Mouse (Mus musculus) liver, embryonic 11.5 days (tissue): ENCODE data around the gene Tulp4. TPM values are rescaled to one million over a fixed set of nuclear protein-coding genes. Genes with fewer than 3 reads are reported as not detected.

Experiments used
- ATAC-seq: fragments of 200-750 bp; cut with Nextera tagmentation; replicated peaks from 2 replicates; pipeline ENCODE4 v1.8.0; 2017; ENCODE audit warnings: moderate number of reproducible peaks, mild to moderate bottlenecking, moderate TSS enrichment, moderate library complexity; ENCODE audit not compliant: low FRiP score
- DNase-seq: peaks from one replicate; pipeline ENCODE4 v3.0.0-alpha.2; 2017; ENCODE audit warnings: low spot score
- H3K27ac ChIP-seq: fragments of 300-500 bp; sonication (generic); 2 replicates; pipeline ENCODE4 v1.5.1; 2014; ENCODE audit warnings: mild to moderate bottlenecking, low read depth, low read length, control low read depth
- H3K27me3 ChIP-seq: fragments of 300-500 bp; sonication (generic); replicated peaks from 2 replicates; pipeline ENCODE4 v1.6.1; 2014; ENCODE audit warnings: low read length, mixed read lengths; ENCODE audit not compliant: control insufficient read depth, insufficient read depth
- H3K36me3 ChIP-seq: fragments of 300-500 bp; sonication (generic); 2 replicates; pipeline ENCODE4 v1.6.1; 2014; ENCODE audit warnings: mild to moderate bottlenecking, low read length, moderate library complexity, mixed read lengths; ENCODE audit not compliant: control insufficient read depth, insufficient read depth
- H3K4me1 ChIP-seq: fragments of 300-500 bp; sonication (generic); replicated peaks from 2 replicates; pipeline ENCODE4 v1.6.1; 2014; ENCODE audit warnings: low read length, mixed read lengths; ENCODE audit not compliant: control insufficient read depth, insufficient read depth
- H3K4me2 ChIP-seq: fragments of 300-500 bp; sonication (generic); 2 replicates; pipeline ENCODE4 v1.6.1; 2014; ENCODE audit warnings: mild to moderate bottlenecking, control low read depth, moderate library complexity
- H3K4me3 ChIP-seq: fragments of 300-500 bp; sonication (generic); 2 replicates; pipeline ENCODE4 v1.5.1; 2014; ENCODE audit warnings: low read depth, low read length, control low read depth
- H3K9ac ChIP-seq: fragments of 300-500 bp; sonication (generic); 2 replicates; pipeline ENCODE4 v1.6.1; 2014; ENCODE audit warnings: low read depth, low read length, control low read depth
- H3K9me3 ChIP-seq: fragments of 300-500 bp; sonication (generic); 2 replicates; pipeline ENCODE4 v1.6.1; 2016; ENCODE audit warnings: low read length, inconsistent platforms, mixed read lengths; ENCODE audit not compliant: control insufficient read depth
- WGBS: fragments of 180-500 bp; shearing (Covaris S2); extraction: QIAGEN DNeasy Blood & Tissue Kit; methylation state at CpG from one replicate; pipeline ENCODE4 v1.1.7; 2014; 5-methylcytosine and 5-hydroxymethylcytosine counted together
- polyA plus RNA-seq: library from polyadenylated mRNA; unstranded; fragments of >200 nt; fragmentation: Nextera tagmentation; extraction: Ambion mirVana; gene quantifications from 2 replicates; pipeline ENCODE4 v1.2.1, GENCODE M21; 2014

Gene Tulp4
- polyA plus RNA-seq, 1 experiment from 2014 or later: 71.9 TPM

DNA sequence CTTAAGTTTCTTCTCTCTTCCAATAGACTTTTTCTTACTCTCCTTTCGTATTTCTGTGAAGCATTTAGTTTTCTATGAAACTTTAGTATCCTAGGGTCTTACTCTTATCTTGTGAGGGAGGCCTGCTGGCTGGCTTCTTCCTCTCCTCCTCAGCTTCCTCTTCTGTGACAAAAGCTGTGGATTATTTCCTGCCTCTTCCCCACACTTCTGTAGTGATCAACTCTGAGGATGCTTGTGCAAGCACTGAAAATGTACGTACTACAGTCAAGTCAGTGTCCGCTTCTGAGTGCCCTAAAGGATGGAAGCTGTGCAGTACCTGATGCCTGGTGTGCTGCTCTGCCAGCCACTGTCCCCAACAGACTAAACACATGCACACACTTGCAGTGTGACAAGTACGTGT lies 80.4 kb downstream of the Tulp4 start:
- Histone ChIP-seq H3K27me3 (no peaks in the 10 kb centered on the region), H3K36me3 (no peaks in the 10 kb centered on the region), H3K4me2 (no peak overlapping the region), H3K4me3 (no peak overlapping the region), H3K4me1 (no peaks in the 10 kb centered on the region), H3K9me3 (no peaks in the 10 kb centered on the region), H3K27ac (no peak overlapping the region), H3K9ac (no peak overlapping the region)
- WGBS: 51% methylated on average over 4 of the region's 4 CpGs
- no peak for DNase-seq
- no peak for ATAC-seq

DNA sequence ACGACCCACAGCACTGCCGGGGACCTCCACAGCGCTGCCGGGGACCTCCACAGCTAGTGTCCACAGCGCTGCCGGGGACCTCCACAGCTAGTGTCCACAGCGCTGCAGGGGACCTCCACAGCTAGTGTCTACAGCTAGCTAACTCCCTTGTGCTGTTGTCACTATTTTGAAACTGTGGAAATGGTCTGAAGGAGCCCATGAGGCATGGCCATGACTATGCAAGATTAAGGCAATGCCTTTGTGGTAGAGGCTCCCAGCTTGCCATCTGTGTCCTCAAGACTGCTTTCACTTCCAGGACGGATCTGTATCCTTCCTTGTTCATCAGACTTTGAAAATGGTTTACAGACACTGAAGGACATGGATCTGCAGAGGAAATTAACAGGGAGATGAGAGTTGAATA lies 80.9 kb downstream of the Tulp4 start:
- no peak for DNase-seq
- Histone ChIP-seq H3K9me3 (no peaks in the 10 kb centered on the region), H3K27me3 (no peaks in the 10 kb centered on the region), H3K27ac (no peak overlapping the region), H3K4me1 (no peaks in the 10 kb centered on the region), H3K9ac (no peak overlapping the region), H3K36me3 (no peaks in the 10 kb centered on the region), H3K4me3 (no peak overlapping the region), H3K4me2 (no peak overlapping the region)
- ATAC-seq: no peak
- WGBS: 89% methylated on average over 8 of the region's 8 CpGs

DNA sequence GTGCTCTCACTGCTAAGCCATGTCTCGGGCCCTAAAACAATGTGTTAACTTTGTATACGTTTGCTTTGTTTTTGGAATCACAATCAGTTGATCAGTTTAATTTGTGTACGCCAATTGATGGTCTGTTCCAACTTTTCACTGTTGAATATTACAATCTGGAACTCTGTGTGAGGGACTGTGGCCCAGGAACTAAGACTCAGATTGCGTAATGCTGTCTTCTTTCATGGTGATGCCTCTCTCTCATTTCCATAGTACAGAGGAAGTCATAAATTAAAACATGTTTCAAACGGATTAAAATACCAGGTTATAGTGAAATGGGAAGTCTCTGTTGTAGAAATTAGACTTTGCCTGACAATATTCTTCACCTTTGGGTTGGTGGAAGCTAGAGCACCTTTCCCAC lies 83.0 kb downstream of the Tulp4 start:
- no peak overlapping the region for H3K9ac ChIP-seq
- no peaks in the 10 kb centered on the region for H3K9me3 ChIP-seq
- DNase-seq (no peak), ATAC-seq (no peak)
- no peaks in the 10 kb centered on the region for H3K36me3 ChIP-seq
- 87% methylated on average over 5 of the region's 5 CpGs for WGBS
- H3K4me2 ChIP-seq: no peak overlapping the region
- no peaks in the 10 kb centered on the region for H3K4me1 ChIP-seq
- H3K4me3 ChIP-seq: no peak overlapping the region
- no peak overlapping the region for H3K27ac ChIP-seq
- H3K27me3 ChIP-seq: no peaks in the 10 kb centered on the region

DNA sequence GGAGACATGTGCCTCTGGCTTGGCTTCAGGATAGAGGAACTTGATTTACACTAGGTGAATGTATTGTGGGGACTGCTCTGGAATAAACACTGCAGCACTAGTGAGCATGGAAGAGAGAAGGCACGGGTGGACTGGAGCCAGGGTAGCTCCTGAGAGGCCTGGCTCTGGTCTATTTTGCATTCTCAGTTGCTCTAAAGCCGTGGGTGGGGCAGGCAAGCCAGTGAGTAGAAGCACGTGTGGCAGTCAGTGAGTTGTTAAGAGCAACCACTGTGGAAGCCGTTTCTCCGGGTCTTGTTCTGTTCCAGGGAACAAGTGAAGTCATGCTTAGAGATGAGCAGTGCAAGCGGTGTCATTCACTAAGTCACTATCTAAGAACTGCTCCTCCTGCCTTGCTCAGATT lies 86.0 kb downstream of the Tulp4 start:
- DNase-seq: no peak
- Histone ChIP-seq H3K4me3 (no peak overlapping the region), H3K27me3 (no peaks in the 10 kb centered on the region), H3K4me1 (no peaks in the 10 kb centered on the region), H3K4me2 (no peak overlapping the region), H3K27ac (no peak overlapping the region), H3K9ac (no peak overlapping the region), H3K36me3 (no peaks in the 10 kb centered on the region), H3K9me3 (no peaks in the 10 kb centered on the region)
- 82% methylated on average over 6 of the region's 6 CpGs for WGBS
- no peak for ATAC-seq

DNA sequence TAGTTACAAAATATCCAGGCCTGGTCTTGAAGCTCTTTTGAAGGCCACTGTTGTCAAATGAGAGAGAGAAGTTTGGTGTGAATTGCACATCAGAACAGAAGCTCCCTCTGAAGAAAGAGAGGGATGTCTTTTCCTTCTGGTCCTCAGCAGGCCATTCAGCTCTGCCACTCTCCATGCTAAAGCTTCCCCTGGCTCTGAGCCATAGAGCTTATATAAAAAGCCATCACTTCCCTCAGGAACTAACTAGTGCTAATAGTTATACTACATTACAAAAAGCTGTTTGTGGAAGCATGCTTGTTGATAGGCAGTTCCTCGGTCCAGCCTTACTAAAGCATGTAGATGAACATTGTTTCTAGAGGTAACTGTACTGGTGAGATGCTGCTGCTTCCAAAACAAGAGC lies 89.2 kb downstream of the Tulp4 start:
- Histone ChIP-seq H3K4me1 (no peaks in the 10 kb centered on the region), H3K4me2 (no peak overlapping the region)
- WGBS: 83% methylated on average over 1 of the region's 1 CpGs

DNA sequence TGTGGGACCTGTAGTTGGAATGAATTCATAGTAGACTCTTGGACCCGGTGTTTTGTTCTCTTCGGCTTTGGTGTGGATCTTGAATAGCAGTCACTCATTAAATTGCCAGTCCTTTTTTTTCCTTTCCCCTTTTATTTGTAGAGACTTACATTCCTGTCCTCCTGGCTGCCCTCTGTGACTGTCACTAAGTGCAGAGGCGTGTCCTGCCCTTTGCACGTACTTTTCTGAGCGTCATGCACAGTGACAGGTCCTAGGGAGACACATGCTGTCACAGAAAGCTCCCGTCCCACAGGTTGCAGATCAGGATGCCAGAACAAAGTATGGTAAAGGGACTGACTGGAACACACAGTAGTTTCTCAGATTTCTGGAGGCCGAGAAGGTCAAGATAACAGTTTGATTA lies 91.3 kb downstream of the Tulp4 start:
- Histone ChIP-seq H3K36me3 (0 out of 2 replicates have a peak, but pooled peaks cover 2% of the 10 kb centered on the region), H3K4me2 (no peak overlapping the region), H3K4me1 (no peaks in the 10 kb centered on the region), H3K9ac (no peak overlapping the region), H3K4me3 (no peak overlapping the region), H3K27ac (no peak overlapping the region), H3K9me3 (no peaks in the 10 kb centered on the region), H3K27me3 (no peaks in the 10 kb centered on the region)
- 80% methylated on average over 7 of the region's 7 CpGs for WGBS
- no peak for ATAC-seq
- DNase-seq: no peak

More for the DNA sequence above, 89.2 kb downstream of the Tulp4 start:
- Histone ChIP-seq H3K27ac (no peak overlapping the region), H3K9me3 (no peaks in the 10 kb centered on the region), H3K27me3 (no peaks in the 10 kb centered on the region), H3K4me3 (no peak overlapping the region), H3K36me3 (no peaks in the 10 kb centered on the region), H3K9ac (no peak overlapping the region)
- ATAC-seq: no peak
- no peak for DNase-seq

DNA sequence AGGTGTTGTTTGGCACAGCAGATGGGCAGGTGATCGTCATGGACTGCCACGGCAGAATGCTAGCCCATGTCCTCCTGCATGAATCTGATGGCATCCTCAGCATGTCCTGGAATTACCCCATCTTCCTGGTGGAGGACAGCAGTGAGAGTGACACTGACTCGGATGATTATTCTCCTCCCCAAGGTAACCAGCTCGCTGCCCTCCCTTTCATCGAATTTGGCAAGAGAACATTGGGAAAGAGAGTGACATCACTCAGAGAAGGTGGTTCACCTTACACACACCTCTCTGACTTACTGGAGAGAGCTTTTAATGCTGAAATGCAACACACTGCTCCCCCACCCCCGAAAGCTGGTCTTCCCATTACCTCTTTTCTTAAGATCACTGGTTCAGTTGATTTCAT lies 92.4 kb downstream of the Tulp4 start:
- Histone ChIP-seq H3K4me3 (no peak overlapping the region), H3K4me2 (no peak overlapping the region), H3K27me3 (no peaks in the 10 kb centered on the region), H3K9ac (no peak overlapping the region), H3K36me3 (0 out of 2 replicates have a peak, but pooled peaks cover 2% of the 10 kb centered on the region), H3K9me3 (no peaks in the 10 kb centered on the region), H3K27ac (no peak overlapping the region), H3K4me1 (no peaks in the 10 kb centered on the region)
- DNase-seq (no peak), ATAC-seq (no peak)
- 83% methylated on average over 6 of the region's 6 CpGs for WGBS

DNA sequence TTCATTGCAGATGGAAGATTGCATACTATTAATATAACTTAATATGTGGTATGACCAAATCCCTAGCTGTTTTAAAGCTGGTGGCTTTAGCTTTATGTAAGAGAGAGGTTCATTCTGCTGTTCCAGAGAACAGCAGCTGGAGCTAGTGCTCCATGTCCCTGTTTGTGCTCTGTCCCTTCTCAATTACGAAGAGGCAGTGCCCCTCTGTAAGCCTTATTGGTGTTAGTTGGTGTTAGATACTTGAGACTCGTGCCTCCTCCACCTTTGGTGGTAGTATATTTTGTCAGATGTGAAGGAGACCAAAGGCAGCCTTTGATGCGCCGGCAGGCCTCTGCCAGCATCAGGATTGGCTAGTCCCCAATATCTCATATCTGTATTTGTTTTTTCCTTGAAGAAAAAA lies 92.9 kb downstream of the Tulp4 start:
- Histone ChIP-seq H3K4me3 (no peak overlapping the region), H3K9me3 (no peaks in the 10 kb centered on the region), H3K9ac (no peak overlapping the region), H3K4me2 (no peak overlapping the region), H3K27ac (no peak overlapping the region), H3K4me1 (no peaks in the 10 kb centered on the region), H3K36me3 (0 out of 2 replicates have a peak, but pooled peaks cover 2% of the 10 kb centered on the region), H3K27me3 (no peaks in the 10 kb centered on the region)
- WGBS: 58% methylated on average over 4 of the region's 4 CpGs
- DNase-seq (no peak), ATAC-seq (no peak)

DNA sequence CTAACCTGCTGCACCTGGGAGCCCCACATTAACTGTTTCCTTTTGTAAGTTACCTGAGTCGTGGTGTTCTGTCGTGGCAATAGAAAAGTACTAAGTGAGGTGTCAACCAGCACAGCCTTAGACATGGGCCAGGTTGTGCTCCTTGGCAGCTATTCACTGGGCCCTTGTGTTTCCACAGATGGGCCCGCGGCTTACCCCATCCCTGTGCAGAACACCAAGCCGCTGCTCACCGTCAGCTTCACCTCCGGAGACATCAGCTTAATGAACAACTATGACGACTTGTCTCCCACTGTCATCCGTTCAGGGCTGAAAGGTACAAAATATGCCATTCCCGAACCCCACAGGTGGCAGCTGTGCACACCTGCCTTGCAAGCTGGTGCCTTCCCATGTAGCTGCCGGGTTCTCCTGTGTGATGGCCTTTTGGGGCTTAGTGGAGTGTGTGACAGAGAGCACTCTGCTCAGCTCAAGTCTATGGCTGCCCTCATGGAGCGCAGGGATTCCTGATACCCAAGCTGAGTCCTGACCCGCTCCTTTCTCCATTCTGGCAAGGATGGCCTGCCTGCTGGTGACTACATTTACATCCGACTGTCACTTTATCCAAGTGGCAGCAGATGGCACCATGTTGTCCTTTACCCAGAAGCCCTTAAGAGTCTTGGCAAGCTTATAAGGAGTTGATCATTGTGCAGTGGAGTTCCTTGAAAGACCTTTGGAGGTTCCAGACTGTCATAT lies 95.4 kb downstream of the Tulp4 start:
- Histone ChIP-seq H3K9me3 (no peaks in the 10 kb centered on the region), H3K4me3 (no peak overlapping the region), H3K27me3 (no peaks in the 10 kb centered on the region), H3K9ac (no peak overlapping the region), H3K4me2 (no peak overlapping the region), H3K27ac (no peak overlapping the region), H3K36me3 (0 out of 2 replicates have a peak, but pooled peaks cover 2% of the 10 kb centered on the region), H3K4me1 (no peaks in the 10 kb centered on the region)
- WGBS: 89% methylated on average over 14 of the region's 14 CpGs
- no peak for DNase-seq
- ATAC-seq: no peak
